Comparison of ENCODE assay signal across 8 mouse cellular contexts in the genomic region with DNA sequence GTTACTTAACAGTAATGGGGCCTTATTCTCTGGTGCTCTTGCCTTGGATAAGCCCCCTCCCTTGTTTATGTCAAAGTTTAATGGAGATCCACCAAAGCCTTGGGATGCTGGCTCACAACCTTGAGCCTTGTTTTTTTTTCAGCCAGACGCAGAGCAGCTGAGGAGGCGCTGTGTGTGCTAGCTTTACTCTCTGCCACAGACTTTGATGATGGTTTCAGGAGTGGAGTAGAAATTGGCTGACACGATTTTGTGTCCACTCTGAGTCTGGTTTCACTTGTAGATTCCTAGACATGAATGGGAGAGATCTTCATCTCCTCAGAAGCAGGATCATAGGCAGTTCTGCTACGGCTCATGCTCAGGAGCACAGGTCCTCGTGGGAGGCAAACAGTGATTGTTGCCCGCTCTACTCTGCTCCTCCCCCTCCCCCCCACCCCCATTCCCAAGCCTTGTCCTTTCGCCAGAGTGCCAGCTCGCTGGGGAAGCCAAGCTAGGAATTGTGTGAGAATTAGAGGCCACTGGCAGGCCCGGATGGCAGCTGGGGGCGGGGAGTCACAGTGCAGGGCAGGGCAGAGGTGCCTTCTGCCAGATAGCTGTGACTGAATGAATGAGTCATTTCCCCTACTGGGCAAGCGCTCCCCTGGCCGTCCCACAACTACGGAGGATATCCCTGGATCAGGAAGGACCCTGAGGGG. TPM values are rescaled to one million over a fixed set of nuclear protein-coding genes. Genes with fewer than 3 reads are reported as not detected.
DNase-seq lines count a peak whose midpoint lies in the region; ATAC-seq and TF ChIP-seq lines count a peak whose summit lies in the region.

No protein-coding gene starts in this region.

- peak; percentile 83 for DNase-seq in MN1 (ENCODE audit: low spot score)
- DNase-seq in c-Kit-positive CD71-negative TER-119-negative erythroid progenitor cells, embryonic 14.5 days (ENCODE audit: low read depth), result peak; percentile 33
- peak; percentile 40 for DNase-seq in hindbrain, embryonic 10.5 days (ENCODE audit: low spot score)
- no peak for DNase-seq in limb, embryonic 14.5 days (ENCODE audit: low spot score)
- DNase-seq in layer of hippocampus, adult 18-20 months (ENCODE audit: low spot score in 2 of 2), result no peak
- DNase-seq in layer of hippocampus, adult 8-10 months (ENCODE audit: low spot score in 2 of 2), result no peak

- under 1% methylated on average over 13 of the region's 13 CpGs for WGBS in forebrain, embryonic 15.5 days
- WGBS in hindbrain, embryonic 10.5 days, result 2% methylated on average over 13 of the region's 13 CpGs
- 2% methylated on average over 13 of the region's 13 CpGs for WGBS in limb, embryonic 14.5 days
- WGBS in midbrain, embryonic 13.5 days, result 3% methylated on average over 13 of the region's 13 CpGs

- TF ChIP-seq POLR2A in limb, embryonic 14.5 days (IDR thresholded peaks at IDR 0.05; ENCODE audit: borderline replicate concordance, extremely low read depth, insufficient read depth, insufficient read length), result no peak

- H3K27me3 ChIP-seq in forebrain, embryonic 15.5 days, result peaks cover 20% of the 10 kb centered on the region
- H3K27me3 ChIP-seq in hindbrain, embryonic 10.5 days (ENCODE audit: insufficient read depth, poor library complexity, severe bottlenecking), result peaks cover 56% of the 10 kb centered on the region
- H3K27me3 ChIP-seq in limb, embryonic 14.5 days (ENCODE audit: control insufficient read depth, insufficient read depth, low read length), result peaks cover 53% of the 10 kb centered on the region
- H3K27me3 ChIP-seq in midbrain, embryonic 13.5 days, result peaks cover 51% of the 10 kb centered on the region

- peak; percentile 57; the same call in 1 of the 2 replicates for ATAC-seq in forebrain, embryonic 15.5 days (replicated peaks)
- 0 out of 2 replicates have a peak, but pooled peaks have one; percentile 26 for ATAC-seq in limb, embryonic 14.5 days (ENCODE audit: low FRiP score, low read depth)
- ATAC-seq in midbrain, embryonic 13.5 days, result peak; percentile 66

- peaks cover 25% of the 10 kb centered on the region for H3K4me1 ChIP-seq in forebrain, embryonic 15.5 days
- H3K4me1 ChIP-seq in hindbrain, embryonic 10.5 days (replicated peaks), result peaks cover 48% of the 10 kb centered on the region
- peaks cover 19% of the 10 kb centered on the region; the same call in 1 of the 2 replicates for H3K4me1 ChIP-seq in limb, embryonic 14.5 days (ENCODE audit: control insufficient read depth, insufficient read depth, low read length)
- H3K4me1 ChIP-seq in midbrain, embryonic 13.5 days (replicated peaks), result peaks cover 32% of the 10 kb centered on the region

- H3K27ac ChIP-seq in forebrain, embryonic 15.5 days (replicated peaks), result no peak overlapping the region
- H3K27ac ChIP-seq in hindbrain, embryonic 10.5 days, result 0 out of 2 replicates have a peak overlapping the region, but pooled peaks have one; percentile 45
- no peak overlapping the region for H3K27ac ChIP-seq in limb, embryonic 14.5 days (replicated peaks; ENCODE audit: low read depth, low read length)
- H3K27ac ChIP-seq in midbrain, embryonic 13.5 days, result no peak overlapping the region

- 0 out of 2 replicates have a peak overlapping the region, but pooled peaks have one; percentile 4 for H3K9ac ChIP-seq in forebrain, embryonic 15.5 days (replicated peaks)
- H3K9ac ChIP-seq in limb, embryonic 14.5 days (ENCODE audit: low read depth, low read length, severe bottlenecking), result no peak overlapping the region
- H3K9ac ChIP-seq in midbrain, embryonic 13.5 days (replicated peaks), result no peak overlapping the region

- no peaks in the 10 kb centered on the region for H3K9me3 ChIP-seq in forebrain, embryonic 15.5 days
- H3K9me3 ChIP-seq in hindbrain, embryonic 10.5 days, result no peaks in the 10 kb centered on the region
- no peaks in the 10 kb centered on the region for H3K9me3 ChIP-seq in limb, embryonic 14.5 days (ENCODE audit: control insufficient read depth, low read length)
- no peaks in the 10 kb centered on the region for H3K9me3 ChIP-seq in midbrain, embryonic 13.5 days

- peak overlapping the region; percentile 44 for H3K4me3 ChIP-seq in forebrain, embryonic 15.5 days
- H3K4me3 ChIP-seq in hindbrain, embryonic 10.5 days, result peak overlapping the region; percentile 59
- H3K4me3 ChIP-seq in limb, embryonic 14.5 days (replicated peaks; ENCODE audit: low read length), result peak overlapping the region; percentile 33
- peak overlapping the region; percentile 49 for H3K4me3 ChIP-seq in midbrain, embryonic 13.5 days (replicated peaks)

- peak overlapping the region; percentile 94 for H3K4me2 ChIP-seq in forebrain, embryonic 15.5 days (replicated peaks)
- peak overlapping the region; percentile 61 for H3K4me2 ChIP-seq in limb, embryonic 14.5 days (replicated peaks; ENCODE audit: low read depth, low read length, severe bottlenecking)
- H3K4me2 ChIP-seq in midbrain, embryonic 13.5 days (replicated peaks), result peak overlapping the region; percentile 99

- H3K36me3 ChIP-seq in forebrain, embryonic 15.5 days, result no peaks in the 10 kb centered on the region
- H3K36me3 ChIP-seq in hindbrain, embryonic 10.5 days, result no peaks in the 10 kb centered on the region
- no peaks in the 10 kb centered on the region for H3K36me3 ChIP-seq in limb, embryonic 14.5 days (ENCODE audit: control insufficient read depth, insufficient read depth, low read length)
- H3K36me3 ChIP-seq in midbrain, embryonic 13.5 days, result no peaks in the 10 kb centered on the region

RNA-seq across cellular contexts. Expression of gene Upp1, which starts 0.4 kb away (rescaled TPM):
- polyA plus RNA-seq in forebrain, embryonic 15.5 days (2015; fragmentation: Nextera tagmentation; extraction: Ambion mirVana), result 1.6 and 1.8 TPM in 2 replicates
- 12.0 and 14.8 TPM in 2 replicates for polyA plus RNA-seq in hindbrain, embryonic 10.5 days (2016; fragmentation: Nextera tagmentation; extraction: Ambion mirVana)
- polyA plus RNA-seq in limb, embryonic 14.5 days (2012; rRNA removed), result 5.6 and 6.1 TPM in 2 replicates
- 4.8 and 5.2 TPM in 2 replicates for polyA plus RNA-seq in limb, embryonic 14.5 days (2014; fragmentation: Nextera tagmentation; extraction: Ambion mirVana)
- polyA plus RNA-seq in midbrain, embryonic 13.5 days (2015; fragmentation: Nextera tagmentation; extraction: Ambion mirVana), result 3.4 and 3.5 TPM in 2 replicates
- 1 to 10 TPM; 4.0 to 4.1 TPM for total RNA-seq in layer of hippocampus, adult 18-20 months (2021)
- 1 to 10 TPM; 2.8 to 4.4 (median 3.4) TPM for total RNA-seq in layer of hippocampus, adult 8-10 months (2022)

Comparison
In these comparisons a context has a peak if more than half of its experiments do, and no peak if none do; other contexts are left out.
1. DNase-seq: peak in MN1 (single experiment), c-Kit-positive CD71-negative TER-119-negative erythroid progenitor cells, embryonic 14.5 days (single experiment) and hindbrain, embryonic 10.5 days (single experiment); none in limb, embryonic 14.5 days (single experiment), layer of hippocampus, adult 18-20 months (0 of 2) and layer of hippocampus, adult 8-10 months (0 of 2).
2. Peak in every context shown above with its lines, with median percentiles within 50 percentile points of each other: ATAC-seq, H3K4me2 ChIP-seq and H3K4me3 ChIP-seq.